Mouse (Mus musculus) heart, adult 18-20 months (tissue): Measurements from ENCODE around the gene Nr1h4. TPM values are rescaled to one million over a fixed set of nuclear protein-coding genes. Genes with fewer than 3 reads are reported as not detected.

Source experiments
- DNase-seq, 2 experiments: peaks; one replicate each; pipeline ENCODE4 v3.0.0; 2021 to 2022; ENCODE audit warnings: mixed read lengths in 1 of 2
- total RNA-seq, 2 experiments: library from RNA; stranded (reverse); gene quantifications; 2 replicates each; pipeline ENCODE4 v1.2.3; 2021

The Nr1h4 gene
- total RNA-seq, 2 experiments from 2014 or later: 0.28 to 0.37 TPM

GRCm38 (mm10) chr10:89481638-89482037, 51.7 kb downstream of the Nr1h4 start:
- no peak for DNase-seq

DNA sequence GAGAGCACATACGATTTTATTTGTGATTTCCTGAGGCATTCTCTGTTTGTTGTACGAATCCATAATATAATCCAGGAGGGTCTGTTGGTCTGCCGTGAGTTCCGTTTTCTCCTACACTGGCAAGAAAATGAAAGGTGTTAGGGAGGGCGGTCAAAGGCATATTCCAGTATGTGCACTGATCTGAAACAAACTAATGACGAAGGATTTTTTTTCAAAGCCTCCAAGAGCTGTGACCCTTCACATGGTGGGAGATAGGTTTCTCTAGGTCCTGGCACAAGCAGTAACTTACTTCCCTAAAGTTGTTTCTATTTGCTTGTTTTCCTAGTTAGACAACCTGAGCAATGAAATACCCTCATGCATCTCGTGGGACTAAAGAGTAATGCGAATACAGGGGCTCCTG, 54.6 kb downstream of the Nr1h4 start:
- DNase-seq: no peak

GRCm38 (mm10) chr10:89470596-89471353, 62.6 kb downstream of the Nr1h4 start:
- no peak for DNase-seq

- DNase-seq: no peak
Measured at GRCm38 (mm10) chr10:89464760-89465405, 68.5 kb downstream of the Nr1h4 start.

GRCm38 (mm10) chr10:89462890-89463289, 70.5 kb downstream of the Nr1h4 start:
- no peak for DNase-seq

GRCm38 (mm10) chr10:89461856-89462507, 71.4 kb downstream of the Nr1h4 start:
- peak; percentile 82 to 89 for DNase-seq

DNA sequence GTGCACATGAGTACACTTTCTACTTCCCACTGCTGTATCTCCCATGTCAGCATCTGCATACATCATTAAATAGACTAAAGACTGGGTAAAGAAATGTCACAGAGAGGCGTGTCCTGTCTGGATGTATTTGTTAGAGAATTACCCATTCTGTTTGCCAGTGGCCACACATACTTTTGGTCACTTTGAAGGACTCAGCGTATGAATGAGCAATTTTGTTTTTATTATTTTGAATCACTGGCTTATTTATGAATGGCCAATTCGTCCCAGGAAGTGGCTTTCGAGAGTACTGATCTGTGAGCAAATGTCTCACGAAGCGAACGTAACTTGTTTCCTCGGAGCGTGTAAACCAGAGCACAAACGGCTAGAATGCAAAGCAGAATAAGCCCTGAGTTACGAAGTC, 72.4 kb downstream of the Nr1h4 start:
- no peak for DNase-seq

- DNase-seq: peak; percentile 44 to 65
Measured at GRCm38 (mm10) chr10:89458770-89459169, 74.6 kb downstream of the Nr1h4 start.

- DNase-seq: peak in 1 of 2 experiments; percentile 19
Measured at GRCm38 (mm10) chr10:89453794-89454193, 79.6 kb downstream of the Nr1h4 start.

GRCm38 (mm10) chr10:89453068-89453641, 80.2 kb downstream of the Nr1h4 start:
- DNase-seq: no peak

GRCm38 (mm10) chr10:89450411-89450810, 83.0 kb downstream of the Nr1h4 start:
- DNase-seq: peak in 1 of 2 experiments; percentile 21

DNA sequence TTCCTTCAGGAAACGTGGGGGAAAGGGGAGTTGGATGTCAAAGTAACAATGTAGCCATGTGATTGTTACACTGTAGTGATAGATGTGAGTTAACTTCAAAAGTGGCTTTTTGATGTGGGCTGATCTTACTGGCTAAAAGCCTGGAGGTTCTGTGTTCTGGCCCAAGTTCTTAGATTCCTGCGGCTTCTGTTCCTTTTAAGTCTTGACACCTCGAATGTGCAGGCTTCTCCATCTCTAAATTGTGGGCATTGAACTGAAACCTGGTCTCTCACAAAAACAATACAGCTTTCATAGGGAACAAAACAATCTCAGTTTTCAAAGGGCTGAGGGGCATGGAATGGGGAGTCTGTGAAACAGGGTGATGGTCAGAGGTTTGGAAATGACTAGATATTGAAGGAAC, 89.0 kb downstream of the Nr1h4 start:
- no peak for DNase-seq

DNA sequence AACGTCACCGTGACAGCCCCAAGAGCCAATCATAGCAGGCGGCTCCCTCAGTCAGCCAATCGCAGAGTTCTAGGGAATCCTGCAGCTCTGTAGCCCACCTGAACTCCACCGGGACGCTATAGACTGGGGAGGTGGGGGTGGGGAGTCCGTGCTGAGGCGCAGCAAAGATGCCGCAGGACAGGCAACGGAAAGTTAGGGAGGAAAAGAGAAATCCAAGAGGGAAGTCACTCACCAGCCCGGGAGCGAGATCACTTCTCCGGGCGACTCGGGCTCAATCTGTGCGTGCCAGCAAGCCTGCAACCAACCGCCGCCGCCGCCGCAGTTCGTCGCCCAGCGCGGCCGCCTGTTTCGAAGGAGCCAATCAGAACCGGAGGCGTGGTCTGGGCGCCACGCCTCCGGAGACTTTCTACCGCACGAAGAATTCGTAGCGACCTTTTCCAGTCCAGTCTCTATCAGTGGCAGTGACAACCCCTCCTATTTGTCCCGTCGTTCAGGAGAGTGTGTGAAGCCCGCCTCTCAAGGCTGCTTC, 89.7 kb downstream of the Nr1h4 start, which contains the start of gene Gas2l3:
Gene Gas2l3 (minus strand): TSS at position 345 of the 529 bp plus-strand sequence.
- DNase-seq: peak; percentile 86 to 88

DNA sequence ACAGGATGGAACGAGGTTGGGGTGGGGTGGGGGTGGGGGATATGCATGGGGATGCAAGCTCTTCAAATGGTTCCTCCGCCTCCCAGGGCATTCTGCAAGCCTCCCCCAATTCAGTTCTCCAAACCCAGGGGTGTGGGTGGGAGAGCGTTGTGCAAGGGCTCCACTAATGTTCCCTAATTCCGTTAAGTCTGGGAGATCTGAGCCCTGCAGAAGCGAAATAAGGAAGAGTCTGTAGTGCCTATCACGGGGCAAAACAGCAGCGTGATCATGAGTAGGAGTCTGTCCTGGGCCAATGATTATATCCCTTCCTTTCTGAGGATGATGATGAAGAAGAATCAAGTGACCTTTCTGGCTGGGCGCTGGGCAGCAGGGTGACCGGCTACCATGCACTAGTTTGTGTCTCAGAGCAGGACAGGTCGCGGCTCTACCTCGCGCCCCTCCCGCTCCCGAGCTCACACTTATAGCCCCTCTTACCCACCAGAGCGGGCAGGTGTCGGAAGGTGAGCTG, 90.2 kb downstream of the Nr1h4 start:
- peak in 1 of 2 experiments; percentile 58 for DNase-seq

DNA sequence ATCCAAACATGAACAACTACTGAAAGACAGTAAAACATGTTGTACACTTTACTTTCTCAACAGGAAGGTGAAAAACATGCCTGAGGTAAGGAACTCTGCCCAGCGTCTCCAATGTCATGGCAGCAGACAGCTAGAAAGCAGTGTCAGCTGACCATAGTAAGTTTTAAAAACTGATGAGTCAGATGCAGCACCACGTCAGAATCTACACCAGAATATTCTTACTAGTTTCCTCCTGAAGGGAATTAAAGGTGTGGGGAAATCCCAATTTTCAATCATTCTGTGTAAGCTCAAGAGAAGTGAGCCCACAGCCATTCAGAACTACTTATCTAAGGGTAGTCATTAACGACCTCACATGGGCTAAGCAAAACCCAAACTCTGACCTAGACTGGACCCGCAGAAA, 90.7 kb downstream of the Nr1h4 start:
- DNase-seq: no peak

GRCm38 (mm10) chr10:89441961-89442360, 91.4 kb downstream of the Nr1h4 start:
- DNase-seq: no peak

DNA sequence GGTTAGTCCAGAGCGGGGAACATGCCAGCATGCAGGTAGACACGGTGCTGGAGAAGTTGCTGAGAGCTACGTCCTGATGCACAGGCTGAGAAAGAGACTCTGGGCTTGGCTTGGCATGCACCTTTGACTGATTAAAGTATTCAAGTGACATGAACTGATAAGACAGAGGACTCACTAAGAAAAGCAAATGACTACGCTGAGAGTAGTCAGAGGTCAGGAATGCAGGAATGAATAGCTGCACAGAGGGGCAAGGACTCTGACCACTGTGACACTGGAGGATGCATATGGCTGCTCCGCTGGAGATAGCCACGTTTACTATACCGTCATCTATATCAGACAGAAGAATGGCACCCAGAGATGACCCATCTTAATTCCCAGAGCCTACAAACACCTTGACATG, 94.0 kb downstream of the Nr1h4 start:
- DNase-seq: no peak

DNA sequence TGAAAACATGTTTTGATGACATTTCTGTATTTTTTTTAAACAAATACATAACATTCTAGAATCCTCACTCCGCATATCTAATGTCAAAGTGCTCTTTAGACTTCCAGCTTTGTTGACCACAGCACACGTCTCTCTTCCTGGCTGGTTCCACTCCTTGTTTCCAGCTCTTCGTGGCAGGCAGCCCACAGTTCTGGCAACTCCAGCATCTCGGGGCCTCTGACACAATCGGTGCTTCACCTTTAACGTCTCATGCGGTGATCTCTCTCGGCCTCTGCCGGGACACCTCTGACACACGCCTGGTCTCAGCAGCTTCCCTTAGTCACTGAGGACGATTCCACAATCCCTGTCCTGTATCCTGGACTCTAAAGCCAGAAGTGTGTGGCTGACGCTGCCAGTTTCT, 95.4 kb downstream of the Nr1h4 start:
- DNase-seq: peak in 1 of 2 experiments; percentile 42

DNA sequence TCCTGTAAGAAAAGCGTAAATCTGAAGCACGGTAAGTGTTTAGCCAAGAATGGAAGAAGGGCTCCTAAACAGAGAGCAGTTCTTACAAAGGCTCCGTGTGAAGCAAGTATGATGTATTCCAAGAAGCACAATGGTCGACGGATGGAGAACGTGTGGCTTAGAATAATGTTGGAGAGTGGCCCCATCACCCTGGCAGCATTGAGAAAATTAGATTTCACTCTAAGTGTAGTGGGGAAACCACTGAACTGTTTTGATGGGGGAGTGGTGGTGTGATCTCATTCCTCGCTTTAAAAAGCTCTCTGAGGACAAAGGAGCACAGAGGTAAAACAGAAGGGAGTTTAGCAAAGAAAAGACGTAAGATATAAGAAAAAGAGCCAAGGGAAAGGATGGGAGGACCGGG, 95.9 kb downstream of the Nr1h4 start:
- no peak for DNase-seq

DNA sequence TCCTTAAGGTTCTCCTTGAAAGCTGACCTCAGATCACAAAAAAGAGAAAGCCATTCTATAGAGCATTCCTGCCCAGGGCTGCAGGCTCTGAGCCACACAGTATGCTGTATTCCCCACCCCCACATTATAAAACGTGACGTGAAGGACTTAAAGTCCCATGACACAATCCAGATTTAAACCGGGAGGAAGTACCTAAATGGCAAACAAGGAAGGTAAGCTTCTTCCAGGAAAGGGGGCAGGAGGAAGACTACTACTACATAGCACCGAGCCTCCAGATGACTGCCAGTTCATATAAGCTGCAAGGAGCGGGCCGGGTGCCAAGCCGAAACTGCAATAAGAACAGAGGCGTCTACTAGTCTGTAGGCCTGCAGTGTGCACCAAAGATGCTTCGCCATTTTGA, 97.5 kb downstream of the Nr1h4 start:
- DNase-seq: no peak

GRCm38 (mm10) chr10:89435413-89435812, 98.0 kb downstream of the Nr1h4 start:
- no peak for DNase-seq

DNA sequence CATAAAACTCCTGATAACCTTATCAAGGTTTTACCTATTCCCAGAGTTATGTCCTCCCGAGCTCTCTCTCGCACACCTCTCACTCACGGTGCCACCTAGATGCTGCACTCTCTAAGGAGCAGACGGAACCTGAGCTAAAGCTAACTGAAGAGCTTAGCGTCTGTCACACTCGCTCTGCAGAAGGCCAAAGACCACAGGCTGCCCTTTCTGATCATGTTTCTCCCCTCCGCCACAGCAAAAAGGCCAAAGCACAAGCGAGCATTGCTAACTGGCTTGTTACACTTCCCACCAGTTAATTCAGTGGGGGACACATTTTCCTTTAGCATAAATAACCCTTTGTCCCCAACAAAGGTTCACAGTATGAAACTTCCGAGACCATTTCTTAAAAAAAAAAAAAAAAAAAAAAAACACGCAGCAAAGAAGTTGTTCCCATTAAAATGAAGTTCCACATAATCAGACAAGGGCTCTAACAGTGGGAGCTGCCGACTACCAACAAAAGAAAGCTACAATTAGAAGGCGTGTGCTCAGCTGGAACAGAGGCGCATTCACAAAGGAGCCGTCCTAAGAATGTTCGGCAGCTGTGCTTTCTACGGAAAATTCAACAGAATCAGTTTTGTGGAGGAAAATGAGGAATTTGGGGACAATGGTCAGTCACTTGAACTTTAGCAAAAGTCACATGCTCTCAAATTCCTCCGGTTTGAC, 98.7 kb downstream of the Nr1h4 start:
- DNase-seq: no peak
